Mouse (Mus musculus): ENCODE data around the gene Tmem147. TPM values are rescaled to one million over a fixed set of nuclear protein-coding genes. Genes with fewer than 3 reads are reported as not detected.
A peak's percentile ranks its signal among the peaks of the same experiment; 100 is the strongest.

Gene Tmem147
- polyA plus RNA-seq, 1 experiment = 204 TPM

DNA sequence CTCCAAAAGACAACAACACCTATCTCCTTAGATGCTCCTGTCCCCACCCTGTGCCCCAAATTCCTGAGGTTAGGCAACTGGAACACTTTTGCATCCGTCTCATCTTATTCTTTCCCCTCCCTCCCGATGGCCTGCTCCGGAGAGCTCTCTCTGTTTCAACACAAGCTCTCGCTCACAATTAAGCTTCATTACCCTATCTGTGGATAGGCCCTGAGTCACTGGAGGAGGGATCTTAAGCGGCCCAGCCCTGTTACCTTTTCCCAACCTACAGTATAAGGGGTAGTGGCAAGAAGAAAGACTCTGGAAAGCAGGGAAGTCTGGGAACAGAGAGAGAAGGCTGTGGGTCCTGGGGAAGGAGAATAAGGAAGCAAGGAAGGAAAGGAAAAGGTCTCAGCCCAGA is 34.1 kb upstream of the Tmem147 start, which contains the start of gene Dmkn:
Gene Dmkn (plus strand): TSS at position 301 of the 400 bp plus-strand sequence.
- H3K36me3 ChIP-seq (ENCODE audit: control insufficient read depth, insufficient read depth, low read length) = no peaks in the 10 kb centered on the region
- 87% methylated on average over 5 of the region's 5 CpGs for WGBS
- no peak for DNase-seq
- no peaks in the 10 kb centered on the region for H3K27me3 ChIP-seq (ENCODE audit: control insufficient read depth, insufficient read depth, low read length)
- no peak for TF ChIP-seq POLR2A (IDR thresholded peaks at IDR 0.05; ENCODE audit: control insufficient read depth, extremely low read depth, insufficient read depth, low read length, poor library complexity)
- no peak for TF ChIP-seq CTCF (IDR thresholded peaks at IDR 0.05; ENCODE audit: borderline replicate concordance, control insufficient read depth, extremely low read depth, insufficient read depth, low read length, poor library complexity)
- H3K4me1 ChIP-seq (replicated peaks; ENCODE audit: control insufficient read depth, insufficient read depth, low read length) = no peaks in the 10 kb centered on the region
- H3K27ac ChIP-seq (ENCODE audit: control insufficient read depth, insufficient read depth, low read length) = no peak within 1 kb of the TSS
- H3K4me3 ChIP-seq (ENCODE audit: control insufficient read depth, insufficient read depth, low read length) = no peak within 1 kb of the TSS

- Histone ChIP-seq H3K27ac (ENCODE audit: control insufficient read depth, insufficient read depth, low read length) (no peak overlapping the region), H3K4me1 (replicated peaks; ENCODE audit: control insufficient read depth, insufficient read depth, low read length) (no peaks in the 10 kb centered on the region), H3K4me3 (ENCODE audit: control insufficient read depth, insufficient read depth, low read length) (no peak overlapping the region), H3K27me3 (ENCODE audit: control insufficient read depth, insufficient read depth, low read length) (no peaks in the 10 kb centered on the region), H3K36me3 (ENCODE audit: control insufficient read depth, insufficient read depth, low read length) (no peaks in the 10 kb centered on the region)
- 31% methylated on average over 4 of the region's 4 CpGs for WGBS
- DNase-seq = no peak
- no peak for TF ChIP-seq POLR2A (IDR thresholded peaks at IDR 0.05; ENCODE audit: control insufficient read depth, extremely low read depth, insufficient read depth, low read length, poor library complexity)
- no peak for TF ChIP-seq CTCF (IDR thresholded peaks at IDR 0.05; ENCODE audit: borderline replicate concordance, control insufficient read depth, extremely low read depth, insufficient read depth, low read length, poor library complexity)
Measured at GRCm38 (mm10) chr7:30761769-30762352, 32.5 kb upstream of the Tmem147 start.

DNA sequence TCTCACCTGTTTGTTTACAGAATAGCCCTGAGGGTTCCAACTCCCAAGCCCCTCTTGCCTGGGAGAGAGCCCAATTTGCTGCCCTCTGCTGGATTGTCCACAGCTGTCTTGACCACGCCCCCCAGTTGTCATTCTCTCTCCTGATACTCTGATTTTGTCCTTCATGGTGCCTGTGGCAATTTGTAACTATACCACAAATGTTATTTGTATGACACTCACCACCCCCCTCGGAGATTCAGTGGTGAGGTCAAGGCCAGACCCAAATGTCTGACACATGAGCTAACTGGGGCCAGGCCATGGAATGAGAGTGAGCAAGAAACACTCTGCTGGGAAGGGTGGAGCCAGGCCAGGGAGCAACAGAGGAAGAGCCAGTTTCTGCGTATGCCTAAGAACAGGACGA is 29.5 kb upstream of the Tmem147 start:
- Histone ChIP-seq H3K36me3 (ENCODE audit: control insufficient read depth, insufficient read depth, low read length) (no peaks in the 10 kb centered on the region), H3K4me1 (replicated peaks; ENCODE audit: control insufficient read depth, insufficient read depth, low read length) (no peaks in the 10 kb centered on the region), H3K27ac (ENCODE audit: control insufficient read depth, insufficient read depth, low read length) (no peak overlapping the region), H3K4me3 (ENCODE audit: control insufficient read depth, insufficient read depth, low read length) (no peak overlapping the region), H3K27me3 (ENCODE audit: control insufficient read depth, insufficient read depth, low read length) (no peaks in the 10 kb centered on the region)
- peak; percentile 24 for DNase-seq
- 86% methylated on average over 4 of the region's 4 CpGs for WGBS
- TF ChIP-seq POLR2A (IDR thresholded peaks at IDR 0.05; ENCODE audit: control insufficient read depth, extremely low read depth, insufficient read depth, low read length, poor library complexity) = no peak
- TF ChIP-seq CTCF (IDR thresholded peaks at IDR 0.05; ENCODE audit: borderline replicate concordance, control insufficient read depth, extremely low read depth, insufficient read depth, low read length, poor library complexity) = no peak

GRCm38 (mm10) chr7:30757001-30757400 is 27.7 kb upstream of the Tmem147 start:
- Histone ChIP-seq H3K27me3 (ENCODE audit: control insufficient read depth, insufficient read depth, low read length) (no peaks in the 10 kb centered on the region), H3K4me3 (ENCODE audit: control insufficient read depth, insufficient read depth, low read length) (no peak overlapping the region), H3K4me1 (replicated peaks; ENCODE audit: control insufficient read depth, insufficient read depth, low read length) (no peaks in the 10 kb centered on the region), H3K36me3 (ENCODE audit: control insufficient read depth, insufficient read depth, low read length) (no peaks in the 10 kb centered on the region), H3K27ac (ENCODE audit: control insufficient read depth, insufficient read depth, low read length) (no peak overlapping the region)
- TF ChIP-seq CTCF (IDR thresholded peaks at IDR 0.05; ENCODE audit: borderline replicate concordance, control insufficient read depth, extremely low read depth, insufficient read depth, low read length, poor library complexity) (no peak), POLR2A (IDR thresholded peaks at IDR 0.05; ENCODE audit: control insufficient read depth, extremely low read depth, insufficient read depth, low read length, poor library complexity) (no peak)
- no peak for DNase-seq
- WGBS = 85% methylated on average over 3 of the region's 3 CpGs

GRCm38 (mm10) chr7:30751086-30751669 is 21.8 kb upstream of the Tmem147 start, which contains the start of gene Sbsn:
Gene Sbsn, plus strand, starts transcription at chr7:30751471.
- Histone ChIP-seq H3K27ac (ENCODE audit: control insufficient read depth, insufficient read depth, low read length) (no peak within 1 kb of the TSS), H3K4me1 (replicated peaks; ENCODE audit: control insufficient read depth, insufficient read depth, low read length) (no peaks in the 10 kb centered on the region), H3K4me3 (ENCODE audit: control insufficient read depth, insufficient read depth, low read length) (no peak within 1 kb of the TSS), H3K27me3 (ENCODE audit: control insufficient read depth, insufficient read depth, low read length) (no peaks in the 10 kb centered on the region), H3K36me3 (ENCODE audit: control insufficient read depth, insufficient read depth, low read length) (no peaks in the 10 kb centered on the region)
- 90% methylated on average over 5 of the region's 5 CpGs for WGBS
- TF ChIP-seq POLR2A (IDR thresholded peaks at IDR 0.05; ENCODE audit: control insufficient read depth, extremely low read depth, insufficient read depth, low read length, poor library complexity) (no peak), CTCF (IDR thresholded peaks at IDR 0.05; ENCODE audit: borderline replicate concordance, control insufficient read depth, extremely low read depth, insufficient read depth, low read length, poor library complexity) (no peak)
- DNase-seq = no peak

- TF ChIP-seq POLR2A (IDR thresholded peaks at IDR 0.05; ENCODE audit: control insufficient read depth, extremely low read depth, insufficient read depth, low read length, poor library complexity) = no peak
- no peak for TF ChIP-seq CTCF (IDR thresholded peaks at IDR 0.05; ENCODE audit: borderline replicate concordance, control insufficient read depth, extremely low read depth, insufficient read depth, low read length, poor library complexity)
- Histone ChIP-seq H3K27ac (ENCODE audit: control insufficient read depth, insufficient read depth, low read length) (no peak overlapping the region), H3K36me3 (ENCODE audit: control insufficient read depth, insufficient read depth, low read length) (no peaks in the 10 kb centered on the region), H3K4me3 (ENCODE audit: control insufficient read depth, insufficient read depth, low read length) (no peak overlapping the region), H3K27me3 (ENCODE audit: control insufficient read depth, insufficient read depth, low read length) (no peaks in the 10 kb centered on the region), H3K4me1 (replicated peaks; ENCODE audit: control insufficient read depth, insufficient read depth, low read length) (no peaks in the 10 kb centered on the region)
- 98% methylated on average over 13 of the region's 13 CpGs for WGBS
- DNase-seq = no peak
Measured at GRCm38 (mm10) chr7:30749824-30750606, 20.7 kb upstream of the Tmem147 start.

All from thymus, adult 2 months (tissue).